Mouse (Mus musculus): Measurements from ENCODE around the gene Cdk14. TPM values are rescaled to one million over a fixed set of nuclear protein-coding genes. Genes with fewer than 3 reads are reported as not detected.

The Cdk14 gene
- total RNA-seq, 2 experiments from 2014 or later: 2.5 TPM; not detected in 1

- no peak for ATAC-seq (replicated peaks; ENCODE audit: low FRiP score, poor library complexity, severe bottlenecking)
These were observed 401.2 kb downstream of the Cdk14 start for GRCm38 (mm10) chr5:5018959-5019358.

- no peak for ATAC-seq (replicated peaks; ENCODE audit: low FRiP score, poor library complexity, severe bottlenecking)
These were observed 401.9 kb downstream of the Cdk14 start for GRCm38 (mm10) chr5:5018242-5018641.

- ATAC-seq (replicated peaks; ENCODE audit: low FRiP score, poor library complexity, severe bottlenecking): no peak
These were observed 406.3 kb downstream of the Cdk14 start for GRCm38 (mm10) chr5:5013783-5014182.

GRCm38 (mm10) chr5:5012521-5013346 lies 407.4 kb downstream of the Cdk14 start:
- no peak for ATAC-seq (replicated peaks; ENCODE audit: low FRiP score, poor library complexity, severe bottlenecking)

GRCm38 (mm10) chr5:5008153-5008745 lies 411.9 kb downstream of the Cdk14 start:
- ATAC-seq (replicated peaks; ENCODE audit: low FRiP score, poor library complexity, severe bottlenecking): no peak

- no peak for ATAC-seq (replicated peaks; ENCODE audit: low FRiP score, poor library complexity, severe bottlenecking)
These were observed 412.5 kb downstream of the Cdk14 start for GRCm38 (mm10) chr5:5007489-5008152.

GRCm38 (mm10) chr5:5005633-5006032 lies 414.5 kb downstream of the Cdk14 start:
- ATAC-seq (replicated peaks; ENCODE audit: low FRiP score, poor library complexity, severe bottlenecking): no peak

- no peak for ATAC-seq (replicated peaks; ENCODE audit: low FRiP score, poor library complexity, severe bottlenecking)
These were observed 415.4 kb downstream of the Cdk14 start for GRCm38 (mm10) chr5:5004740-5005139.

- no peak for ATAC-seq (replicated peaks; ENCODE audit: low FRiP score, poor library complexity, severe bottlenecking)
These were observed 426.9 kb downstream of the Cdk14 start for GRCm38 (mm10) chr5:4993192-4993601.

GRCm38 (mm10) chr5:4991023-4991422 lies 429.1 kb downstream of the Cdk14 start:
- no peak for ATAC-seq (replicated peaks; ENCODE audit: low FRiP score, poor library complexity, severe bottlenecking)

- ATAC-seq (replicated peaks; ENCODE audit: low FRiP score, poor library complexity, severe bottlenecking): no peak
These were observed 429.9 kb downstream of the Cdk14 start for GRCm38 (mm10) chr5:4990237-4990636.

GRCm38 (mm10) chr5:4986181-4986580 lies 433.9 kb downstream of the Cdk14 start:
- no peak for ATAC-seq (replicated peaks; ENCODE audit: low FRiP score, poor library complexity, severe bottlenecking)

GRCm38 (mm10) chr5:4979551-4979950 lies 440.6 kb downstream of the Cdk14 start:
- ATAC-seq (replicated peaks; ENCODE audit: low FRiP score, poor library complexity, severe bottlenecking): no peak

GRCm38 (mm10) chr5:4973408-4973807 lies 446.7 kb downstream of the Cdk14 start:
- no peak for ATAC-seq (replicated peaks; ENCODE audit: low FRiP score, poor library complexity, severe bottlenecking)

- ATAC-seq (replicated peaks; ENCODE audit: low FRiP score, poor library complexity, severe bottlenecking): peak; percentile 72
These were observed 458.0 kb downstream of the Cdk14 start for GRCm38 (mm10) chr5:4962063-4962610.

GRCm38 (mm10) chr5:4961636-4962035 lies 458.5 kb downstream of the Cdk14 start:
- ATAC-seq (replicated peaks; ENCODE audit: low FRiP score, poor library complexity, severe bottlenecking): no peak

- no peak for ATAC-seq (replicated peaks; ENCODE audit: low FRiP score, poor library complexity, severe bottlenecking)
These were observed 460.7 kb downstream of the Cdk14 start for GRCm38 (mm10) chr5:4959446-4959845.

GRCm38 (mm10) chr5:4955993-4956392 lies 464.1 kb downstream of the Cdk14 start:
- no peak for ATAC-seq (replicated peaks; ENCODE audit: low FRiP score, poor library complexity, severe bottlenecking)

GRCm38 (mm10) chr5:4955392-4955791 lies 464.7 kb downstream of the Cdk14 start:
- ATAC-seq (replicated peaks; ENCODE audit: low FRiP score, poor library complexity, severe bottlenecking): no peak

GRCm38 (mm10) chr5:4949433-4949832 lies 470.7 kb downstream of the Cdk14 start:
- ATAC-seq (replicated peaks; ENCODE audit: low FRiP score, poor library complexity, severe bottlenecking): no peak

Measured in erythroid progenitor cell, adult 5-6 weeks (primary cell).